Mouse (Mus musculus) MEL (cell line): ENCODE results near the gene H13. TPM values are rescaled to one million over a fixed set of nuclear protein-coding genes. Genes with fewer than 3 reads are reported as not detected.

Experiments used
- DNase-seq: peaks from one replicate; pipeline ENCODE4 v3.0.0; 2011; ENCODE audit warnings: low read depth, low spot score
- H3K27ac ChIP-seq: 2 replicates; pipeline ENCODE4 v1.5.1; 2012; ENCODE audit warnings: low read depth, mild to moderate bottlenecking, control low read depth, low read length, moderate library complexity; ENCODE audit not compliant: control insufficient read depth
- H3K27me3 ChIP-seq, 2 experiments: fragments of 150-350 bp in 1 of 2; sonication (generic) in 1 of 2; 2 replicates each; pipeline ENCODE4 v1.6.1; 2012; ENCODE audit warnings: low read length in 2 of 2, mild to moderate bottlenecking in 2 of 2, improper control_type of control experiment in 1 of 2, moderate library complexity in 1 of 2; ENCODE audit not compliant: insufficient read depth in 2 of 2, control insufficient read depth in 1 of 2
- H3K36me3 ChIP-seq, 2 experiments: 2 replicates each; pipeline ENCODE4 v1.6.1; 2012 to 2014; ENCODE audit warnings: low read length in 2 of 2, improper control_type of control experiment in 1 of 2, inconsistent platforms in 1 of 2, mild to moderate bottlenecking in 1 of 2; ENCODE audit not compliant: insufficient read depth in 2 of 2, control insufficient read depth in 1 of 2
- H3K4me1 ChIP-seq, 2 experiments: fragments of 150-350 bp in 1 of 2; sonication (generic) in 1 of 2; 2 replicates each; pipeline ENCODE4 v1.6.1; 2012; ENCODE audit warnings: low read length in 2 of 2, improper control_type of control experiment in 1 of 2, mild to moderate bottlenecking in 1 of 2; ENCODE audit not compliant: insufficient read depth in 2 of 2, control insufficient read depth in 1 of 2
- H3K4me3 ChIP-seq, 2 experiments: fragments of 150-350 bp in 1 of 2; sonication (generic) in 1 of 2; 2 replicates each; pipeline ENCODE4 v1.5.1; 2012; ENCODE audit warnings: low read depth in 2 of 2, low read length in 2 of 2, mild to moderate bottlenecking in 2 of 2, moderate library complexity in 2 of 2, control low read depth in 1 of 2, improper control_type of control experiment in 1 of 2; ENCODE audit not compliant: control insufficient read depth in 1 of 2, insufficient read depth in 1 of 2
- H3K79me2 ChIP-seq: 2 replicates; pipeline ENCODE4 v1.6.1; 2012; ENCODE audit warnings: mild to moderate bottlenecking, low read length, moderate library complexity; ENCODE audit not compliant: control insufficient read depth, poor library complexity, insufficient read depth
- H3K9ac ChIP-seq: 2 replicates; pipeline ENCODE4 v1.6.1; 2012; ENCODE audit warnings: low read depth, mild to moderate bottlenecking, control low read depth, low read length, moderate library complexity; ENCODE audit not compliant: control insufficient read depth, poor library complexity, severe bottlenecking
- H3K9me3 ChIP-seq: fragments of 150-350 bp; sonication (generic); replicated peaks from 2 replicates; pipeline ENCODE4 v1.6.1; 2012; ENCODE audit warnings: mild to moderate bottlenecking, low read length, improper control_type of control experiment, moderate library complexity; ENCODE audit not compliant: insufficient read depth
- BHLHE40 ChIP-seq: IDR thresholded peaks from 2 replicates; pipeline ENCODE4 v1.6.1; 2012; ENCODE audit warnings: low read depth, mild to moderate bottlenecking, inconsistent platforms, low read length, improper control_type of control experiment, borderline replicate concordance
- CHD2 ChIP-seq: IDR thresholded peaks from 2 replicates; pipeline ENCODE4 v1.6.1; 2011; ENCODE audit warnings: low read length, improper control_type of control experiment
- CTCF ChIP-seq, 3 experiments: IDR thresholded peaks in 2 of 3; conservative IDR thresholded peaks in 1 of 3; 2 replicates each; pipeline ENCODE4 v1.5.1; 2011 to 2012; ENCODE audit warnings: low read length in 3 of 3, low read depth in 2 of 3, mild to moderate bottlenecking in 2 of 3, improper control_type of control experiment in 1 of 3, inconsistent platforms in 1 of 3, mixed read lengths in 1 of 3, moderate library complexity in 1 of 3; ENCODE audit not compliant: control insufficient read depth in 1 of 3, insufficient read depth in 1 of 3, poor library complexity in 1 of 3, severe bottlenecking in 1 of 3
- ELF1 ChIP-seq: IDR thresholded peaks from 2 replicates; pipeline ENCODE4 v1.6.1; 2014; ENCODE audit warnings: low read depth, mild to moderate bottlenecking, inconsistent platforms, low read length, improper control_type of control experiment, moderate library complexity
- GABPA ChIP-seq: IDR thresholded peaks from 2 replicates; pipeline ENCODE4 v1.6.1; 2012; ENCODE audit warnings: low read depth, mild to moderate bottlenecking, inconsistent platforms, low read length, improper control_type of control experiment, moderate library complexity
- GATA1 ChIP-seq: IDR thresholded peaks from 2 replicates; pipeline ENCODE4 v1.6.1; 2011; ENCODE audit warnings: low read depth, low read length, improper control_type of control experiment
- HCFC1 ChIP-seq: IDR thresholded peaks from 2 replicates; pipeline ENCODE4 v1.6.1; 2012; ENCODE audit warnings: low read depth, mild to moderate bottlenecking, inconsistent platforms, low read length, improper control_type of control experiment, moderate library complexity
- JUND ChIP-seq: IDR thresholded peaks from 2 replicates; pipeline ENCODE4 v1.6.1; 2011; ENCODE audit warnings: low read depth, mild to moderate bottlenecking, improper control_type of control experiment, low read length
- KAT2A ChIP-seq: conservative IDR thresholded peaks from 2 replicates; pipeline ENCODE4 v1.6.1; 2012; ENCODE audit warnings: low read depth, low read length, improper control_type of control experiment, inconsistent platforms
- MAX ChIP-seq: IDR thresholded peaks from 2 replicates; pipeline ENCODE4 v1.6.1; 2011; ENCODE audit warnings: low read length, improper control_type of control experiment
- MAZ ChIP-seq: IDR thresholded peaks from 2 replicates; pipeline ENCODE4 v1.6.1; 2012; ENCODE audit warnings: low read depth, mild to moderate bottlenecking, inconsistent platforms, low read length, improper control_type of control experiment
- MEF2A ChIP-seq: IDR thresholded peaks from 2 replicates; pipeline ENCODE4 v1.6.1; 2014; ENCODE audit warnings: low read depth, mild to moderate bottlenecking, inconsistent platforms, low read length, improper control_type of control experiment; ENCODE audit not compliant: poor library complexity, insufficient replicate concordance, severe bottlenecking; ENCODE audit errors: extremely low read depth
- MXI1 ChIP-seq: IDR thresholded peaks from 2 replicates; pipeline ENCODE4 v1.6.1; 2011; ENCODE audit warnings: mild to moderate bottlenecking, low read depth, low read length, improper control_type of control experiment
- POLR2AphosphoS2 ChIP-seq: IDR thresholded peaks from 2 replicates; pipeline ENCODE4 v1.6.1; 2011; ENCODE audit warnings: low read length, improper control_type of control experiment
- RCOR1 ChIP-seq: IDR thresholded peaks from 2 replicates; pipeline ENCODE4 v1.6.1; 2012; ENCODE audit warnings: low read depth, mild to moderate bottlenecking, inconsistent platforms, low read length, improper control_type of control experiment
- SIN3A ChIP-seq: IDR thresholded peaks from 2 replicates; pipeline ENCODE4 v1.6.1; 2012; ENCODE audit warnings: low read length, improper control_type of control experiment, inconsistent platforms
- TAL1 ChIP-seq: IDR thresholded peaks from 2 replicates; pipeline ENCODE4 v1.6.1; 2012; ENCODE audit warnings: mild to moderate bottlenecking, inconsistent platforms, low read length, moderate library complexity, mixed read lengths
- USF1 ChIP-seq: IDR thresholded peaks from 2 replicates; pipeline ENCODE4 v1.6.1; 2014; ENCODE audit warnings: low read depth, mild to moderate bottlenecking, inconsistent platforms, low read length, improper control_type of control experiment, moderate library complexity
- ZNF384 ChIP-seq: IDR thresholded peaks from 2 replicates; pipeline ENCODE4 v1.6.1; 2012; ENCODE audit warnings: low read depth, mild to moderate bottlenecking, inconsistent platforms, low read length, improper control_type of control experiment
- polyA plus RNA-seq, 2 experiments: library from polyadenylated mRNA; stranded (reverse) in 1 of 2; unstranded in 1 of 2; fragments of >175 nt in 1 of 2; fragments of >200 nt in 1 of 2; gene quantifications; 2 replicates each; pipeline versions ENCODE4 v1.2.1 to v1.2.4; 2012; ENCODE audit warnings: low replicate concordance in 2 of 2, low read depth in 1 of 2; ENCODE audit not compliant: insufficient read length in 2 of 2, insufficient read depth in 1 of 2, missing spikeins in 1 of 2
- total RNA-seq: library from RNA; depleted of rRNA; stranded (reverse); fragments of 300-350 nt; gene quantifications from 2 replicates; pipeline ENCODE4 v1.2.3, GENCODE M21; 2012

H13 gene
- total and polyA plus RNA-seq, 3 experiments: 82.7 to 421 (median 139) TPM

DNA sequence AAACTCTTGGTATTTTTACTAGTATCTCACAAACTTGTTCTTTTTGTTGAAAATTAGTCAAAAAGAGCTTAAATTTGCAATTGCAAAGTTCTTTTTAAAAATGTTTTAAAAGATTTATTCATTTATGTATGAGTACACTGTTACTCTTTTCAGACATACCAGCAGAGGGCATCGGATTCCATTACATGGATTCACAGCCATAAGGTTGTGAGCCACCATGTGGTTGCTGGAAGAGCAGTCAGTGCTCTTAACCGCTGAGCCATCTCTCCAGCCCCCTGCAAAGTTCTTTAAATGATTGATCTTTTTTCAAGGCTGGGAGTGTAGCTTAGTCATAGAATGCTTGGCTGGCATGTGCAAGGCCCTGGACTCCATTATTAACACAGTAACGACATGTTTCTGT, 9.0 kb downstream of the H13 start (continued):
- TF ChIP-seq CHD2 (no peak), ZNF384 (no peak), MXI1 (0 out of 2 replicates have a peak, but pooled peaks have one; percentile 23), SIN3A (no peak; the same call in 1 of the 2 replicates), TAL1 (no peak), KAT2A (no peak), MEF2A (no peak), BHLHE40 (no peak)

DNA sequence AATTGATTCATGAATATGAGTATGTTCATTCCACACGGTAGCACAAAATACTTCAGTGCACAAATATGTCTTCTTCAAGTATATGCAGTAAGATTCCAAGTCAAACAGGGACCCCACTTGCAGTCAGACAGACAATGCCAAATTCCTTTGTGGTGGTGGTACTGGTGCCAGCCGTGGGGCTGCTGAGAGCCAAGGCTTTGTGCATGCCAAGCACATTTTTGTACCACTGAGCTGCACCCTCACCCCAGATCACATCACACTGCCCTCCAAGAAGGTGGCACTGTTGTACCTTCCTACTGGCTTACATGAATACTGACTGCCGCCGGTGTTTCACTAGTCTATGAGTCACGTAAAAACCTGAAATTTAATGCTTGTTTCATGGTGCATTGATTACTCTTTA, 9.7 kb downstream of the H13 start:
- Histone ChIP-seq H3K4me1 (no peaks in the 10 kb centered on the region), H3K79me2 (no peaks in the 10 kb centered on the region; the same call in 1 of the 2 replicates), H3K9ac (no peak overlapping the region), H3K9me3 (no peaks in the 10 kb centered on the region), H3K4me3 (no peak overlapping the region), H3K36me3 (peaks cover 0 to 21% of the 10 kb centered on the region in 2 experiments; a peak in 2 of 4 replicates), H3K27me3 (no peaks in the 10 kb centered on the region), H3K27ac (no peak overlapping the region)
- DNase-seq: no peak
- TF ChIP-seq MAZ (no peak), ELF1 (no peak), RCOR1 (no peak), ZNF384 (no peak), HCFC1 (no peak), POLR2AphosphoS2 (no peak), KAT2A (no peak), CTCF (IDR thresholded peaks at IDR 0.05 in 2 of 3, conservative IDR thresholded peaks at IDR 0.05 in 1 of 3; ENCODE audit: control insufficient read depth in 1 of 3, insufficient read depth in 1 of 3, low read depth in 2 of 3, low read length in 3 of 3, poor library complexity in 1 of 3, severe bottlenecking in 1 of 3) (no peak), MEF2A (no peak), GATA1 (no peak), CHD2 (no peak), JUND (no peak), MAX (no peak)

DNA sequence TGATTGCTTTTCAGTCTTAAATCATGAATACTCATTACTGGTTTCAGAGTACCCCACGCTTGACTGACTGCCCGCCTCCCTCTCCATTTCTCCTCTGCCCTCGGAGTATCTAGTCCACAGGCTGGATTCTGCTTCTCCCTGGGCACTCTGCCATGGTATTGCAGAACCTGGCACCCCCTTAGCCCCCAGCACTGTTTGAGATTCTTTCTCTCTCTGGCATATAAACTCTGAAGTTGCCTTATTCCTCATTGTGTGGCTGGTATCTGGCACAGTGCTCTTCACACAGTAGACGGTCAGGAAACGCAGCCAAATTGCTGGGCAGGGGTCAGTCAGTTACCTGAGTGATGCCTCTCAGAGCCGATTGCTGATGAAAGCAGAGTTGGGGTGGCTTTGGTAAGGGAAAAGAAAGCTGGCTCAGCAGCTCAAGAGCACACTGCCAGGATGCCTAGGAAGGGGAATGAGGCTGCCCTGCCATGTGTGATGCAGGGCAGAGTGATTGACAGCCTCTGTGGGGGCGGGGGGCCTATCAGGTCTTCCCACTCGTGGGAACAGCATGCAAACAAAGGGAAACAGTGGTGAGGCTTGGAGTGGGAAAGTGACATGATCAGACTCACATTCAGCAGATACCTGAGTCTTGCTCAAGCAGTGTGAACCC, 10.6 kb downstream of the H13 start:
- Histone ChIP-seq H3K9me3 (no peaks in the 10 kb centered on the region), H3K27me3 (no peaks in the 10 kb centered on the region), H3K9ac (no peak overlapping the region), H3K4me3 (no peak overlapping the region), H3K4me1 (no peaks in the 10 kb centered on the region), H3K27ac (no peak overlapping the region), H3K79me2 (no peaks in the 10 kb centered on the region; the same call in 1 of the 2 replicates), H3K36me3 (peaks cover 0 to 27% of the 10 kb centered on the region in 2 experiments; a peak in 2 of 4 replicates)
- TF ChIP-seq USF1 (no peak), GABPA (no peak), ELF1 (no peak), MXI1 (no peak)
- DNase-seq: no peak
